Mouse (Mus musculus) testis, adult 2 months (tissue): ENCODE measurements around the gene Arid5b.

Source experiments
- CTCF ChIP-seq: fragments of 200-500 bp; IDR thresholded peaks from 2 replicates; pipeline ENCODE4 v1.5.1; 2012; ENCODE audit warnings: low read depth, mild to moderate bottlenecking, inconsistent platforms, low read length, moderate library complexity; ENCODE audit not compliant: control insufficient read depth, insufficient read depth, insufficient replicate concordance
- POLR2A ChIP-seq: fragments of 200-500 bp; IDR thresholded peaks from 2 replicates; pipeline ENCODE4 v1.6.1; 2012; ENCODE audit warnings: low read depth, mild to moderate bottlenecking, inconsistent platforms, low read length, moderate library complexity; ENCODE audit not compliant: control insufficient read depth

GRCm38 (mm10) chr10:68289465-68289864 is 10.9 kb upstream of the Arid5b start:
- TF ChIP-seq POLR2A (no peak), CTCF (no peak)
